Mouse (Mus musculus) testis, adult 2 months (tissue): ENCODE results near the gene Spats2.

Experiments
- CTCF ChIP-seq: fragments of 200-500 bp; IDR thresholded peaks from 2 replicates; pipeline ENCODE4 v1.5.1; 2012; ENCODE audit warnings: low read depth, mild to moderate bottlenecking, inconsistent platforms, low read length, moderate library complexity; ENCODE audit not compliant: control insufficient read depth, insufficient read depth, insufficient replicate concordance
- POLR2A ChIP-seq: fragments of 200-500 bp; IDR thresholded peaks from 2 replicates; pipeline ENCODE4 v1.6.1; 2012; ENCODE audit warnings: low read depth, mild to moderate bottlenecking, inconsistent platforms, low read length, moderate library complexity; ENCODE audit not compliant: control insufficient read depth

DNA sequence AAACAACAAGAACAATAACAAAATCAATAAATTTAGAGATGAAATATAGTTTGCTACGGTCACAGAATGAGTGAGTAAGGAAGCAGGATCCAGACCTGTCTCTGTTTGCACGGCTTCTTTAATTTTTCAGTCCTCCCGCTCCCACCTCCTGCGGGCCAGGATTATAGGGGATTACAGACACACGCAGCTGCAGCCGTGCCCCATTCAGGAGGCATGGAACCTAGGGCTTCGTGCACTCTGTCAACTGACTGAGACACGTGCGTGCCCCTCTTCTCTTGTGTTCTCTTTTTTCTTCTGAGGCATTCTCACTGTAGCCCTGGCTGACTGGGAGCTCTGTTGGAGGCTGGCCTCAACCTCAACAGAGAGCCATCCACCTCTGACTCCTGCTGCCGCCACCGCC, 3.7 kb downstream of the Spats2 start:
- no peak for TF ChIP-seq CTCF
- TF ChIP-seq POLR2A: no peak
